Mouse (Mus musculus) natural killer cell, adult 2 months (primary cell): ENCODE data around the gene Spint2.

Experiments used
- DNase-seq, 2 experiments: peaks; one replicate each; pipeline ENCODE4 v3.0.0; 2022; ENCODE audit warnings: low spot score in 2 of 2

Spint2 gene

DNA sequence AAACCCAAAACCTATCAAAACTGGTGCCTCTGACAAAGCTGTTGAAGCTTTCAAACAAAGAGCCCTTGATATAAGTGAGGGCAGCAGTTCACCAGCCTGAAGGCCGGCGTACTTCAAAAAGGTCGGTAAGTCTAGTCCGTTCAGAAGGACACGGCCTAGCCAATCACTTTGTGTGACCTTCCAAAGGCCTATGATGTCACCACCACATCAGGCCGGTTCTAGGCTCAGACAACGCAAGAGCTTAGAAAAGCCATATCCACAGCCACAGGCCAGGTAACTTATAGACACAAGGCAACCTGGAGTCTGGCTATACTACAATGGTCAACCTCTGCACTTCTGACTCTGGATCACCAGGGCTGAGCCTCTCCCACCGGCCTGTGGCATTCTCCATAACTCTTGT, 1.8 kb downstream of the Spint2 start:
- no peak for DNase-seq

DNA sequence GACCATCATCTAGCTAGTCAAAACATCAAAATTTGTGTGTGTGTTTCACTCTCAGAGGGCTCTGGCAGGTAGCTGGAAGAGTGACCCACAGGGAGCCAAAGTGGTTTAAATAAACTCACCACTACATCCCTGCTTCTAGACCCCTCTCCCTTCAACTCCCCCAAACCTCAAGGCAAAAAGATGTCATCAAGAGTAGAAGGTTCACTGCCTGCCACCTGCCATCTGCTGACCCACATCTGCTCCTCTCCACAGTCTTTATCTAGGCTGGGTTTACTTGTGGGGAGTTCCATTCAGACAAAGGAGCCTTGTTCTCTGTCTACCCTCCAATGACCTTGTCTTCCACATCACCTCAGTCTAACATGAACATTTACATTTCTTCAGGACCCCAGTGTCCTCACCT, 2.5 kb downstream of the Spint2 start:
- no peak for DNase-seq

DNA sequence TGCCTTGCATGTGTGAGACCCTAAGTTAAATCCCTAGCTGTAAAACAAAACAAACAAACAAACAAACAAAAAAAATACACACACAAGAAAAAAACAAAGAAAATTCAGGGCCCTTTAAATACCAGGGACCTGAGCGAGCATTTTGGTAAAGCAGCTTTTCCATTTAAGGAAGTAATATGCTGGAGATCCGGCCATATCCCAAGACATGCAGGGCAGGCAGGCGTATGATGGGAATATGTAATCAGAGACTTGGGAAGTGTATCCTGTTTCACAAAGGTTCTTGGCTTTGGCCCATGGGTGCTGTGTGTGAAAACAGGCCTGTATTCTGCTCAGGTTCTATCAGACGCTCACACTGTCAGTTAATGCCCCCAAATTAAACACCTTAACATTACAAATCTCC, 4.2 kb downstream of the Spint2 start:
- no peak for DNase-seq

DNA sequence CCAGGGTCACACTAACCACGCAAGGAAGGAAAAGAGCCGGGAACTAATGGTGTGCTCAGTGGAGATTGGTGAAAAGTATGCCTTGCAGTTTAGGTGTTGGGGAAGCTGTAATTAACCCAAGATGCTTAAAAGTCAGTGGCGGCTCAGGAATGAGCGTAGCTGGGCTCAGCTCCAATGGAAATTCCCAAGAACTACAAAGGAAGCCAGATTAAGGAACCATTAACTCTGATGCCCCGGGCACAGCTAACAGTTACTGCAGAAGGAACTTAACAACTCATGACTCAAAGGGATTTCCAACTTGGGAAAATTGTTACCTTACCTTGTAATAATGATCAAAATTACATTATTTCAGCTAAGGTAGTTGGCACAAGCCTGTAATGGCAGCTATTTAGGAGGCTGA, 5.0 kb downstream of the Spint2 start:
- DNase-seq: no peak

DNA sequence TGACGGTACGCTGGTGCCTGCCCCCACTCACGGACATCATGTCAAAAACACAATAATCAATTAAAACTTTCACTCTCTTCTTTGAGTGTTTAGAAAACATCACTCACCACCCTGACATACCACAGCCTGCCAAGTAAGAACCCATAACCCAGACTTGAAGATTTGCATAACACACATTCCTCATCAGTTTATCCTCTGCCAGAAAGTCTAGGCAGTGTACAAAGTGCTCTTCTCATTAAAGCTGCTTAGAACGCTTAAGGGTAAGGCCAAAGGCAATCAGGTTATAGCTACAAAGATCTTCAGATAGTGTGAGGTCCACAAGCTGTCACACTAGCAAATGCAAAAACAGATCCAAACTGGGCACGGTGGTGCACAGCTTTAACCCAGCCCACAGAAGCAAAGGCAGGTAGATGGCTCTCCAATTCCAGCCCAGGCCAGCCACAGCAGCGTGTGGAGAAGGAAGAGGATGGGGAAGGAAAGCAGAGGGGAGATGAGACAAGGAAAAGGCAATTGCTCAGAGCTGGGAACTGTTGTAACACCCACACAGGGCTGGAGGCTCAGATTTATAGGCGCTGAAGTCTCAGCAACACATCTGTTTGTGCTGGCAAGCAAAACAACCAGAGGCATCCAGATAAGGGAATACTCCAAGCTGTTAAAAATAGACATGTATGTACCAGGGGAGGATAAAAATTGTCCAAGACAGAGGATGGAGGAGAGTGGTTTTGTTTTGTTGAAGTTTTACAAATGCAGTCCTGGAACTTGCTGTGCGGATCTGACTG, 9.8 kb downstream of the Spint2 start:
- no peak for DNase-seq

DNA sequence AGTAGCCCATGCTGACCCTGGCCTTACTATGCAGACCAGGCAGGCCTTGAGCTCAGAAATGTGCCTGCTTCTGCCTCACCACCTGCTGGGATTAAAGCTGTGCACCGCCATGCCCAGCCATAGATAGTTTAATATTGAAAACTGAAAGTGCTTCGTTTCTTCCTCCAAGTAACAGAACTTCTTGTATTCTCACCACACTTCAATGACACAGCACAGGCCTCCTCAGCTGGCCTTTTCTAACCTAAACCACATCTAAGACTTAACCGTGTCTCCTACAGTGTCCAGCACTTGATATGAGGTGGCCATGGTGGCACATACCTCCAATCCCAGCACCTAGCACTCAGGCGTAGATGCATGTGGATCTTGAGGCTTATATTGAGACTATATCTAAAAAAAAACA, 11.3 kb downstream of the Spint2 start:
- DNase-seq: no peak

DNA sequence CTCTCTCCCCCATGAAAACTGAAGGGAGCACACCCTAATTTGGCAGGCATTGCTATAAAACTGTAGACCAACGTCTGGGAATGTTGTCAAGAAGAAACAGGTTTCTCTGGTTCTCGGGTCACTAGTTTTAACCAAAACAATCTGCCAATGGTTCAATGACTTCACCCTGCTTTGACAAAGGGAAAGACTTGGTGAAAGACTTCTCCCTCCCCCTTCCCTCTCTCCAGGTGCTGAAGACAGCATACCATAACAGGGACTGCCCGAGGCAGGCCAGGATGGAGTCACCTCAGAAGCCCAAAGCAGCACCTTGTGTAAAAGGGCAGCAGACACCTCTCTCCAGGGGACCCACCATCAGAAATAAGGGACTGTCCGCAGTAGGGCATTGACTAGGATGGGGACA, 14.8 kb downstream of the Spint2 start:
- DNase-seq: no peak

DNA sequence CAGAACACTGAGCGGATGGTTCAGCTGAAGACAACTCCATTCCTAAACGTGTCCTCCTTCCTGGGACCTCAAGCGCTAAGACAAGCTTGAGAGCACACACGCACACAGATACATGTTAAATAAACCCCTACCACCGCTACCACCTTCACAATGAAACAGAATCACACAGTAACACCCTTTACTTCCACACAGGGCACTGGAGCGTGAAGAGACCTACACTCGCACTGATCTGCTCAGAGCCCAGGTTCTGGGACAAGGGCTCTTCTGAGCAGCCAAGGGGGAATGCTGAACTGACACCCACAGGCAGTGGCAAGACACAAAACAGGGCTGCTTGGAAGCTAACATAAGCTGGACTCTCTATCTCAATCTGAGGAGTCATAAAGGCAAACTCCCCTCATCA, 16.1 kb downstream of the Spint2 start:
- DNase-seq: no peak

DNA sequence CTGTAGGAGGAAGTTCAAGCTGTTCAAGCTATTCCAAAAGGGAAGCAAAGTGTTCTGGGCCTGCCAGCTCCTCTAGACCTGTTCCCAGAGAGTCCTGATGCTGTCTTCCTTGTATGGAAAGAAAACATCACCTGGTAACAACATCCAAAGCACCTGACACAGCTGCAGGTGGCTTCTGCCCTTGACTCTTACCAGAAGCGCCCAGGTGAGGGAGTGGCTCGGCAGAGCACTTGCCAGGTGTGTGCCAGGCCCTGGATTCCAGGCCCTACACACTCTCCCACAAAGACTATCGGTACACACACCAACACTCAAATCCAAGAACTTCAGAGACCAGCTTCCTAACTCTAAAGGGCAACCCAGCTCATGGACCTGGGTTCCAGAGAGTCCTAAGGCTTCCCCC, 17.9 kb downstream of the Spint2 start:
- DNase-seq: no peak

DNA sequence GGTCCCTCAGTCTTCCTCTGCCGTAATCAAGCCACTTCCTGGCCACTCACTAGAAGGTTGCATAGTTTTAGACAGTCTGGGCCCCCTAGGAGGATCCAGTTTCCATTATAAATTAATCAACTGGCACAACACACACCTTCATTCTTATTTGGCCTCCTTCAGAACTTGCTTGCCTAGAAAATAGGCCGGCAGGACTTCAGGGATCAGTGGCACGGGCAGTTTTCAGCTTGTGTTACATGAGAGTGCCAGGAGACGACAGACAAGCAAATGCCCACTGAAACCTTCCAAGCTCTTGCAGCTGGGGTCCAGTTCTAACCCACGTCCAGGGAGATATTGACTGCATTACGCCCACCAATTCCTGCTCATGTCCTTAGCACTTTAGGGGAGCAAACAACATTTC, 19.6 kb downstream of the Spint2 start:
- DNase-seq: no peak

DNA sequence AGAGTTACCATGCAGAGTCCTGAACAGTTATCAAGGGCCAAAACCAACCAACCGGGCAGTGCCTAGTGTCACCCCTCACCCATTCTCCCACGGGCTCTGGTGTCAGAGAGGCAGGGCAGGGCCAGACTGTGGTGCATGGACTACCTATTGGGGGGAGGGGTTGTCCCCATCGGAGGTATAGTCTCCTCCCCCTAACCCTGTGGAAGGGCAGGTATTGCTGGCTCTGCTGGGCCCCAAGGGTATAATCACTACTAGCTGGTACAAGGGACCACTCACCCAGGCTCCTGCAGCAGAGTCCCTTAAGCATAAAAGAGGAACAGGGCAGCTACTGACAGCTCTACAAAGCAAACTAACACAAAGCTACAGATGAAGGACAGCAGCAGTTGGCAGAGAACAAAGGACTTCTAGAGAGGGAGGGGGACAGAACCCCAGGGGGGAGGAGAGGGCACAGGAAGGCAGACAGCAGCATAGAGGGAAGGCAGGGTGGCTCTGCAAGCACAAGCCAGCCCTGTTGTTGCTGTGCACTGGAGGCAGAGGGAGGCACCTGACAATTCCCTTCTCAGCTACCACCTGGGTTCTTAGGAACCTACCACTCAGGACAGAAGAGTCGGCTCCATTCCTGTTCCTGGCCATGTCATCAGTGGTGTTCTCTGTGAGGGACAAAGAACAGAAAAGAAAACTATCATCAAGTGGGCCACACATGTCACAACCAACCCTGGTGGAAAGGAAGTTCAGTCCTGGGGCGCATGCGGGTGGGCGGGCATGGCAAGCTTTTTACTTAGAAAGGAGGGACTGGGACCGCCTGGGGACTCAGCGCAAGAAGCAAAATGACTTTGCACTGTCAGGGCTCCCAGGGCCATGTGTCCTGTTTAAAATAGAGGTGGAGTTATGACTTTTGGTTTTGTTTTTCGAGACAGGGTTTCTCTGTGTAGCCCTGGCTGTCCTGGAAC, 21.7 kb downstream of the Spint2 start:
- no peak for DNase-seq

DNA sequence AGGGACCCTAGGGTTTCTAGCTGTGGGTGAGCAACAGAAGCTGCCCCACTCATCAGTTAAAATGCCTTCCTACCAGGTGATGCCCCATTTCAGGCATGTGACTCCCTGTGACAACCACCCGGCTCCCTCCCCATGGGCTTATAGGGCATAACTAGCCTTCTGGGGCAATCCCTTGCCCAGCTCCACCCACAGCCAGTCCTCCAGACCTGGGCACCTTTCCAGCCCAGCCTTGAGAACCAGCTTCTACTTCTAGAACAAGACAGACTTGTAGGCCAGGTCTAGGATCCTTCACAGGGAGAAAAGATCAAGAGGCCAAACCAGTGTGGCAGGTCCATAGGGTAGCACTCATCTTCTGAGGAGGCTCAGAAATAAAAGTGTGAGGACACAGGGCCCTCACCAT, 24.3 kb downstream of the Spint2 start:
- DNase-seq: no peak

DNA sequence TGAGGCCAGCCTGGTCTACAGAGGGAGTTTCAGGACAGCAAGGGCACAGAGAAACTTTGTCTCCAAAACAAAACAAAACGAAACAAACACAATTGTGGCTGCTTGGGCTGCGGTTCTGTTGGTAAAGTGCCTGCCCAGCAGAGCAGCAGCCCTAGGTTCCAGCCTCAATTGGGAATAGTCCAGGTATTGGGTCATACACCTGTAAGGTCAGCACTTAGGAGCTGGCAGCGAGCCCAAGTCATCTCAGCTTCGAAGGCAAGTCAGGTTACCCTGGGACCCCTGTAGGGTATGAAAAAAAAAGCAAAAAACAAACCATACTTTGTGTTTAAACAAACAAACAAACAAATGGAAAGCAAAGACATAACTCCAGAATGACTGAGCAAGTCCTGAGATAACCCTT, 25.8 kb downstream of the Spint2 start:
- DNase-seq: no peak

DNA sequence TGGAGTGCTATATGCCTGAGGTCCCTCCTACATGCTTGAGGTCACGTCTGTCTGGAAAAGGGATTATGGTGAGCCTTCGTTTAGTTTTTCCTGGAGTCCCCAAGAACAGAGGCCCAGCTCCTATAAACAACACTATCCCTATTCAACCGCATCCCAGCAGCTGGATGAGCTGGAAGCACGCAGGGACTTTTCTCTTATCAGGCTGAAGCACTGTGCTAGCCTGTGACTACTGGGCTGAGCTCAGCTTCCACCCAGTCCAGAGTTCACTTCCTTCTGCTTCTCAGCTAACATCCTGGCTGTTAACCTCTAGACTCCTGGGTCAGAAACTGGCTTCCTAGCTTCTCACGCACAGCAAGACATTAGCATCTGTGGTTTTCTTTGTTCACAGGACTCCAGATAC, 27.9 kb downstream of the Spint2 start:
- no peak for DNase-seq

DNA sequence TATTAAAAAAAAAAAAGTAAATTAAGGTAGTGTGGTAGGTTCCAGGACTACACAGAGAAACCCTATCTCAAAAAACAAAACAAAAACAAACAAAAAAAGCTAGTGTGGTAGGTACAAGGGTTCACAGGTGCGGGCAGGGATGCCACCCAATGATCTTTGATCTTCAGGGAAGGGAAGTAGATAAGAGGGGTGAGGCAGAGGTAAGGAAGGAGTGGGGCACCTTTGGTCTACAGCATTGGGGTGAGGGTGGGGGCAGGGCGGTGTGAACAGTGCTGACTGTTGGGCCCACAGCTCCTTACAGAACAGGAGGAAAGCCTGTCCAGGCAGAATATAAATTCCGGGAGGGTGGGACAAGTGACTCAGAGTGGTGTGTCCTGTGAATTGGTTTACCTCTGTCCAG, 30.5 kb downstream of the Spint2 start:
- no peak for DNase-seq

DNA sequence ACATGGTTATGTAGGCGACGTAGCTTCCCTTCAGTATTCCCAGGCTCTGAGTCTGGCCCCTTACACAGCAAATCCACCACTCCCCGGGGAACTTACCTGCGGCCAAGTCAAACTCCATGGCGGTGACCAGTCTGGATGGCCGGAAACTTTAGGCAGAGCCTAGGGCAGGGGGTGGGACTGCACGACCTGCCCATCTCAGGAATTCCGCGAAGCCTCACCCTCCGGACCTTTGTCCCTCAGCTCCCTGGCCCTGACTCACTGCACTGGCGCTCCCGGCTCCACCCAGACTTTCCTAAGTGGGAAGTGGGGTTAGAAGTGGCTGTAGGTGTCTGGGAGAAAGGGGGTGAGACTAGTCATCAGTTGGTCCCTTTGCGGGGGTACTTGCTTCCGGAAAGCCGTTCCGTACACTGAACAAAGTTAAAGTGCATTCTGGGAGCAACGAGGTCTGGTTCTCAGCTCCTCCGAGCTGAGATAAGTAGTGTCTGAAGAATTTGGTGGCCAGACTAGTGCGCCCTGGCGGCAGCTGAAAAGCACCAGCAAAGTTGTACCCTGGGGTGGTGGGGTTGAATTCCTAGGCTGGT, 33.4 kb downstream of the Spint2 start, which contains the start of gene 2200002D01Rik:
Gene 2200002D01Rik, minus strand, starts transcription at position 206 of the 581 bp plus-strand sequence.
- DNase-seq: peak; percentile 12 to 27

DNA sequence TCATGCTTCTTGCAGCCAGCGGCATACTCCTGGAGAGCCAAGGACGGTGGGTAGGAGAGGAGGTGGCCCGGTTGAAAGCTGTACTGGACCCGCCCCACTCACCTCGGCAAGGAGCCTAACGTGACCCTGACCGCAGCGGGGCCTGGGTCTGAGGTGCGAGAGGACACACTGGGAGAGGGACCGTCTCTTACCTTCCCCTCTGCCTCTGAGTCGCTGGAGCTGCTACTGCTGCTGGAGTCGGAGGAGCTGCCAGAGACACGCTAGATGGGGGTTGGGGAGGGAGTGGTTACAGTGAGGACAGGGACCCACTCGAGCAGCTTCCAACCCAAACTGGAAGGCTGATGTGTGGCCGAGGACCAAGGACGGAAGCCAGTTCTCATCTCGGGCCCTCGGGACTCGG, 34.0 kb downstream of the Spint2 start:
- DNase-seq: peak in 1 of 2 experiments; percentile 5

DNA sequence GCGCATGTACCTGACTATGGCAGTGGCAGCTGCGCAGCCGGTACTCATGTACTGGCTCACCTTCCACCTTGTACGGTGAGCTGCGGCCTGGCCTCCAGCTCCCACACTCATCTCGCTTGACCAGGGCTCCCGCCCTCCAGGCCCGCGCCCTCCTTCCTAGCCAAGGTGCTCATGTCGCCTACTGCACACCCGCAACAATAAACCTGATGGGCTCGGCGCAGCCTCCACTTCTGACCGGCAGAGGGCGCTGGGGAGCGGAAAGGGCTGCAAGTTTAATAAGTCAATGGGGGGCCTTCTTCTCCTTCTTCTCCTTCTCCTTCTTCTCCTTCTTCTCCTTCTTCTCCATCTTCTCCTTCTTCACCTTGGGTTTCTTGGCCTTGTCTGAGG, 34.4 kb downstream of the Spint2 start:
- peak; percentile 62 to 81 for DNase-seq

DNA sequence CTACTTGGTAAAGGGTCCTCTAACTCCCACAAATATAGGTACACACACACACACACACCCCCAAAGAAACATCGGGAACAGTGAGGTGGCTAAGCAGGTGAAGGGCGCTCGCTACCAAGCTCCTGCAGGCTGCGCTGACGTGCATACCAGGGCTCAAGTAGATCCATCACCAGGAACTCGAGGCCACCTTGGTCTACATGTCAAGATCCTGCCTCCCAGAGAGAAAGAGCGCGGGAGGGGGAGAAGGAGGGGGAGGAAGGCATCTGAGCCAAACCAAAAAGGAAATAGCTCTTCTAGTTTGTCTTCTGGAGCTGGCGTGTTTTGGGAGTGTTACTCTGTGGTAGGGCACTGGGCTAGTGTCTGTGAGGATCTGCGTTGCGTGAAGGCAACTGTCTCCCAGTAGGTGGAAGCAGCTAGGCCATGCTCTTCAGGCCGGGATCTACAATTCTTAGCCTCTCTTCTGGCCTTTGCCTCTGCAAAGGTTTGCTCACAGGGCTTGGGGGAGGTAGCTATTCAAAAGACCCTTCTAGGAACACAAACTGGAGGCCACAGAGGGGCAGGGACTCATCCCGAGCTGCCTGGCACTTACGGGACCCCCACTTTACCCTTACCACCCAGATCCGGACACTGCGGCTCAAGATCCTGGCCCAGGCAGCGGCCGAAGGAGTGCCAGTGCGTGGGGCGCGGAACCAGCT, 34.9 kb downstream of the Spint2 start:
- DNase-seq: no peak

DNA sequence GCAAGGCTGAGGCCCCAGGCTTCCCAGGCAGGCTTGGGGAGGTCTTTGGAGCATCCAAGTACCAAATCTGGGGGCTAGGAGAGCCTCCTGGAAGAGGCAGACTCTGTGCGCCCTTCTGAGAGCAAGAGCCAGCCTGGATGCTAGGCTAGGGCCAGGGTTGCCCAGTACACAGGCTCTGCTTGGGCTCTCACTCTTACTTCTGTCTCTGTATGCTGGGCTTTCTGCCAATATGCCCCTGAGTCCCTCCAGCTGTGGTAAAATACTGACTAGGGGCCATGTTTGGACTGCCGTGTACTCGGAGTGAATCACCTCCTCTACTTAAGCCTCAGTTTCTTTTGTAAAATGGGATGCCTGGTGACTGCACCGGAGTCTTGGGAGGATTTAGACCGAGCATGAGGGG, 35.7 kb downstream of the Spint2 start:
- DNase-seq: no peak

DNA sequence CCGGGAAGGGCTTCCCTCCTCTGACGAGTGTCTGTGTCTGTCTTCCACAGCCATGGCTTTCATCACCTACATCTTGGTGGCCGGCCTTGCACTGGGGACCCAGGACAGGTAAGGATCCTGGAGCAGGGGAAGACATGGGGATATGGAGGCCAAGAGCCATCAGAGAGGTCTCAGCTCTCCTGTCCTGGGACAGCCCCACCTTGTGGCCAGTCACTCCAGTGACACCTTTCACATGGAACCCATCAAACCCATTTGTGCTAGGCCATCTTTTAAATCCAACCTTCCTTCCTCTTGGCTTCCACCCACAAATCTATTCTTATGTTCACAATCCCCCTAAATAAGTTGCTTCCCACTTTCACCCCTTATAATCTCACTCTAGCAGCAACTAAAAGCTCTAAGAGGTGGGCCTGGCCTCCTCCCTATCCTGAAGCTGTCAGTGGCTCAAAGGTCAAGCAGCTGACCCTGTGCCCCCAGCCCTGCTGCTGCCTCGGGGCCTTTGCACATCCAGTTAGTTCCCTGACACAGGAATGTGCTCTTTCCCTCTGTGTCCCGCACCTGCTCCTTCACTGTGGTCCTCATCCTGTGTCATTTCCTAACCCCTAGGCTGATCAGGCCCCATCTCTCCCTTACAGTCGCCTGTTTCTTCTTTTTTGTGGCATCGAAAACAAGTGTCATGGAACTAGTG, 36.8 kb downstream of the Spint2 start:
- peak; percentile 15 to 48 for DNase-seq
